Mouse (Mus musculus) splenic B cell, adult 2 months (primary cell): ENCODE measurements around the gene Exoc6.

Source experiments
- DNase-seq: peaks from one replicate; pipeline ENCODE4 v3.0.0-alpha.2; 2011; ENCODE audit warnings: low read depth, low spot score
- H3K27me3 ChIP-seq: 2 replicates; pipeline ENCODE4 v1.6.1; 2012; ENCODE audit warnings: mild to moderate bottlenecking, low read length, moderate library complexity, mixed read lengths; ENCODE audit not compliant: control insufficient read depth, poor library complexity, insufficient read depth, severe bottlenecking
- H3K36me3 ChIP-seq: 2 replicates; pipeline ENCODE4 v1.6.1; 2012; ENCODE audit warnings: mild to moderate bottlenecking, low read length, moderate library complexity, mixed read lengths; ENCODE audit not compliant: control insufficient read depth, poor library complexity, insufficient read depth, severe bottlenecking

Exoc6 gene

GRCm38 (mm10) chr19:37698273-37699160 is 148.3 kb downstream of the Exoc6 start:
- Histone ChIP-seq H3K36me3 (no peaks in the 10 kb centered on the region), H3K27me3 (0 out of 2 replicates have a peak, but pooled peaks cover 4% of the 10 kb centered on the region)
- no peak for DNase-seq

DNA sequence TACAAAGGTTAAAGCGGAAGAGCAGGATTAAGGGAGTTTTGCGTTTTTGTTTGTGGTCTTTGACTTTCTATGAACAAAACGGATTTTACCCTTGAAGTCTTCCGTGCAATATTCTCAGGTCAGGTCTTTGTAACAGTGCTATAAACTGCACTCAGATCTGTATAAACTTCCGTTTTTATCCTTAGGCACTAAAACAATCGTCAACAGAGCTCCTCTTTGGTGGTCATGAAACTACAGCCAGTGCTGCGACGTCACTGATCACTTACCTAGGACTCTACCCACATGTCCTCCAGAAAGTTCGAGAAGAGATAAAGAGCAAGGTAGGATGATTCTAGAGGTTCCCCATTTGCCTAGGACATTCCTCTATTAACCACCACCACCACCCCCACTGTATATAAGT is 149.5 kb downstream of the Exoc6 start:
- Histone ChIP-seq H3K36me3 (no peaks in the 10 kb centered on the region), H3K27me3 (0 out of 2 replicates have a peak, but pooled peaks cover 4% of the 10 kb centered on the region)
- DNase-seq = no peak

- no peak for DNase-seq
- Histone ChIP-seq H3K27me3 (0 out of 2 replicates have a peak, but pooled peaks cover 4% of the 10 kb centered on the region), H3K36me3 (no peaks in the 10 kb centered on the region)
Observed at GRCm38 (mm10) chr19:37702377-37703076, 152.3 kb downstream of the Exoc6 start.

GRCm38 (mm10) chr19:37703902-37704509 is 153.8 kb downstream of the Exoc6 start:
- DNase-seq = peak; percentile 74
- H3K27me3 ChIP-seq = no peaks in the 10 kb centered on the region
- H3K36me3 ChIP-seq = no peaks in the 10 kb centered on the region

DNA sequence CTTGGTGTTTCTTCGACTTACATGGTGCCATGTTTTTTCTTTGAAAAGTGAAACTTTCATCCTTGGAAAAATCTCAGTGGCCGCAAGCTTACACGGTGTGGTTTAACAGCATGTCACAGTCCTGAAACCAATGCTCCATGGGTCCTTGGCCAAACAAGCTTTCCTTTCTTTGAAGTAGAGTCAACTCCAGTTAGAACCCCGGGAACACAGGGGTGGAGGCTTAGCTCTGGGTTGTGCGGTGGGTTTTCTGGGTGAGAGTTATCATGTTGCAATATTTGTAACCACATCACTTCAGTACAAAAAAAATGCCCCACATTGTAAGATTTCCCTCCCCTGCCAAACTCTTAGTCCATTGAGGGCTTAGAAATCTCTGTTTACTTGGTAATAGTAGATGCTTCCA is 155.5 kb downstream of the Exoc6 start:
- no peak for DNase-seq
- Histone ChIP-seq H3K36me3 (no peaks in the 10 kb centered on the region), H3K27me3 (no peaks in the 10 kb centered on the region)

DNA sequence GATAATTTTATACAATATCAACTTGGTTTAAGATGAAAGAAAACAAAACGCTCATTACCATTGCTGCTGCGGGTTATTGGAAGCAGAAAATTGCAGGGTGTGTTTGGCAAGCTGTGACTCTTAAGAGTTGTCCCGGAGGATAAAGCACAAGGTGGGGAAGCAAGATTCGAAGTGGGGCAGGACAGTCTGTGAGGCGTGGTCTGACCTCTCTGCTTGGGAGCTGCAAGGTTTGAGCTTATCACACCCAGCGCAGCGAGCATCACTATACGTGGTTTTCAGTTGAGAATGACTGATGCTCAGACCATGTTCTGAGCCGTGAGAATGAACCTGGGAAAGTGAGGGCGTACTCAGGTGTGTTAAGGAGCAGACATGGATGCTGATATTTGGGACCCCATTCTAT is 164.5 kb downstream of the Exoc6 start:
- no peak for DNase-seq
- no peaks in the 10 kb centered on the region for H3K36me3 ChIP-seq
- no peaks in the 10 kb centered on the region for H3K27me3 ChIP-seq

- H3K27me3 ChIP-seq = no peaks in the 10 kb centered on the region
- DNase-seq = no peak
- no peaks in the 10 kb centered on the region for H3K36me3 ChIP-seq
Observed at GRCm38 (mm10) chr19:37715980-37716379, 165.8 kb downstream of the Exoc6 start.

GRCm38 (mm10) chr19:37716524-37717175 is 166.4 kb downstream of the Exoc6 start:
- no peaks in the 10 kb centered on the region for H3K36me3 ChIP-seq
- DNase-seq = no peak
- H3K27me3 ChIP-seq = no peaks in the 10 kb centered on the region

GRCm38 (mm10) chr19:37719166-37719565 is 168.9 kb downstream of the Exoc6 start:
- DNase-seq = no peak
- no peaks in the 10 kb centered on the region for H3K36me3 ChIP-seq
- H3K27me3 ChIP-seq = no peaks in the 10 kb centered on the region

DNA sequence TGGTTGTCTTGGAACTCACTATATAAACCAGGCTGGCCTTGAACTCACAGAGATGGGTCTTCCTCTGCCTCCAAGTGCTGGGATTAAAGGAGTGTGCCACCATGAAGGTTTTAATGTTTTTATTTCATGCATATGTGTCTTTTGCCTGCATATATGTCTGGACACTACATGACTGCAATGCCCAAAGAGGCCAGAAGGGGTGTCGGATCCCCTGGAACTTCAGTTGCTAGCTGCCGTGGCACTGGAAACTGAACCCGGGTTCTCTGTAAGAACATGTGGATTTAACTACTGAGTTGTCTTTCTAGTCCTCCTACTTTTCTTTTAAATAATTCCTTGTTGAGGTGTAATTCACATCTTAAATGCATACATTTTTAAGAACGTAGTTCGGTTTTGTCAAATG is 174.4 kb downstream of the Exoc6 start:
- Histone ChIP-seq H3K36me3 (no peaks in the 10 kb centered on the region), H3K27me3 (no peaks in the 10 kb centered on the region)
- DNase-seq = no peak

DNA sequence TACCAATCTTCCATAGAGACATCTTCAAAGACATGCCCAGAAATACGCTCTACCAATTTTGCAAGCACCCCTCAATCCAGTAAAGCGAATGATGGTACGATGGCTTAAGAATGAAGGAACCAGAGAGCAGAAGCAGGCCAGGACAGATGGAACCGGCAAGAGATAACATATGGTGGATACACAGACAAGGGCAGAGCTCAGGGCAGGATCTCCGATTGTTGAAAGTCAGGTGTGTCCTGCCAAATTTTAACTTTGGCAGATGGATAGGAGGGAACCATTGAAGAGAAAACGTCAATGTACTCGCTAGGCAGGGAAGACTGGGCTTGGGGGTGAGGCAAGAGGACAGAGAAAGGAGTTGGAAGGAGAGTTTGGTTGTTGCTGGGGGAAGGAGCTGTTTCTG is 176.4 kb downstream of the Exoc6 start:
- H3K27me3 ChIP-seq = no peaks in the 10 kb centered on the region
- H3K36me3 ChIP-seq = no peaks in the 10 kb centered on the region
- no peak for DNase-seq

DNA sequence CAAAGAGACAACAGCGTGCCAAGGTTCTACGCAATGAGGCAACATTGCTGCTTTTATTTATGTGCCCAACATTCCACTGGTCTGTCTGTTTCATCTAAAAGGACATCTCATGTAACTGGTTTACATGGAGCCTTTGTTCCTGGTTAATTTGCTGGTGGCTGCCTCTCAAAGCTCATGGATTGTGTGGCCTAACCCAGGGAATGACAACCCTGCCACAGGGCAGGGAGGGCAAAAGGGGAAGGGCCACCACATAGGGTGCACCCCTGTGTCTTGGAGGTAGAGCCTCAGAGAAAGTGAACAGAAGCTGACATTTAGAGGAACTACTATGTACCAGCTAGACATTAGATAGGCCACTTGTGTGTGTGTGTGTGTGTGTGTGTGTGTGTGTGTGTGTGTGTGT is 177.1 kb downstream of the Exoc6 start:
- DNase-seq = no peak
- Histone ChIP-seq H3K27me3 (no peaks in the 10 kb centered on the region), H3K36me3 (no peaks in the 10 kb centered on the region)
